Mouse (Mus musculus) ES-Bruce4 (cell line): Measurements from ENCODE around the gene Wnk4.

Experiments used
- CTCF ChIP-seq: IDR thresholded peaks from one replicate; pipeline ENCODE4 v1.8.1; 2011; ENCODE audit warnings: low read depth, low read length
- EP300 ChIP-seq: IDR thresholded peaks from 2 replicates; pipeline ENCODE4 v1.6.1; 2011; ENCODE audit warnings: low read depth, low read length; ENCODE audit not compliant: insufficient read depth
- POLR2A ChIP-seq: IDR thresholded peaks from one replicate; pipeline ENCODE4 v1.8.1; 2011; ENCODE audit warnings: low read length; ENCODE audit not compliant: insufficient read depth

GRCm38 (mm10) chr11:101265906-101266305 lies 5.5 kb downstream of the Wnk4 start:
- TF ChIP-seq CTCF (no peak), POLR2A (no peak), EP300 (no peak)
